Mouse (Mus musculus): Measurements from ENCODE around the gene Bicc1. TPM values are rescaled to one million over a fixed set of nuclear protein-coding genes. Genes with fewer than 3 reads are reported as not detected.

The Bicc1 gene
- polyA plus RNA-seq, 1 experiment from 2014 or later, result 23.5 TPM

DNA sequence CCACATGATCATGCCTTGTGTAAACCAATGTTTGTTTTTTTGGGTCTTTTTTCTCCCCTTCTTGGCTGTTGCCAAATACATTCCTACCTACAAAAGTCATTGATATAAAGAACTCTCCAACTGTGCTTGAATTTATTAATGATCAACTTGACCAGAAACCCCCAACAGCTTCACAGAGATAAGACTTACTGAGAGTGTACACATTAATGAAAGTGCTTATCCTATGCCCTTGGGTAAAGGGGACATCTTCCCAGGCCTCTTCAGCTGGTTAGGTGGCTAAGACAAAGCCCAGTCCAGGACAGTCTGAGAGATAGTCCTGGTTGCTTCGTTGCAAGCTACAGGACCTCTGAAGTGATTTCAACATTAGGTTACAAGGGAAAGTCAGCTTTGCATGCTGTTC, 6.4 kb downstream of the Bicc1 start:
- Histone ChIP-seq H3K4me2 (replicated peaks; ENCODE audit: low read depth, low read length) (no peak overlapping the region), H3K4me3 (ENCODE audit: low read depth, low read length) (no peak overlapping the region), H3K36me3 (ENCODE audit: control insufficient read depth, insufficient read depth, low read length) (no peaks in the 10 kb centered on the region), H3K9ac (replicated peaks; ENCODE audit: low read depth, low read length) (no peak overlapping the region), H3K4me1 (ENCODE audit: control insufficient read depth, insufficient read depth, low read length) (0 out of 2 replicates have a peak, but pooled peaks cover 9% of the 10 kb centered on the region), H3K27me3 (ENCODE audit: control insufficient read depth, insufficient read depth, low read length) (no peaks in the 10 kb centered on the region), H3K27ac (ENCODE audit: low read length) (no peak overlapping the region), H3K9me3 (ENCODE audit: control insufficient read depth, low read depth, low read length) (0 out of 2 replicates have a peak, but pooled peaks cover 2% of the 10 kb centered on the region)
- WGBS, result 93% methylated on average over 1 of the region's 1 CpGs
- ATAC-seq (ENCODE audit: insufficient number of reproducible peaks, insufficient read depth, low FRiP score, low read depth), result no peak

GRCm38 (mm10) chr10:71150486-71150885, 9.0 kb downstream of the Bicc1 start:
- Histone ChIP-seq H3K27ac (ENCODE audit: low read length) (no peak overlapping the region), H3K4me3 (ENCODE audit: low read depth, low read length) (no peak overlapping the region), H3K9ac (replicated peaks; ENCODE audit: low read depth, low read length) (no peak overlapping the region), H3K4me1 (ENCODE audit: control insufficient read depth, insufficient read depth, low read length) (peaks cover 17% of the 10 kb centered on the region), H3K9me3 (ENCODE audit: control insufficient read depth, low read depth, low read length) (0 out of 2 replicates have a peak, but pooled peaks cover 2% of the 10 kb centered on the region), H3K27me3 (ENCODE audit: control insufficient read depth, insufficient read depth, low read length) (no peaks in the 10 kb centered on the region), H3K4me2 (replicated peaks; ENCODE audit: low read depth, low read length) (no peak overlapping the region), H3K36me3 (ENCODE audit: control insufficient read depth, insufficient read depth, low read length) (no peaks in the 10 kb centered on the region)
- WGBS, result 85% methylated on average over 2 of the region's 2 CpGs
- no peak for ATAC-seq (ENCODE audit: insufficient number of reproducible peaks, insufficient read depth, low FRiP score, low read depth)

GRCm38 (mm10) chr10:71148951-71149603, 10.4 kb downstream of the Bicc1 start:
- Histone ChIP-seq H3K27me3 (ENCODE audit: control insufficient read depth, insufficient read depth, low read length) (no peaks in the 10 kb centered on the region), H3K4me3 (ENCODE audit: low read depth, low read length) (no peak overlapping the region)
- ATAC-seq (ENCODE audit: insufficient number of reproducible peaks, insufficient read depth, low FRiP score, low read depth), result no peak

GRCm38 (mm10) chr10:71148226-71148625, 11.3 kb downstream of the Bicc1 start:
- Histone ChIP-seq H3K36me3 (ENCODE audit: control insufficient read depth, insufficient read depth, low read length) (no peaks in the 10 kb centered on the region), H3K27me3 (ENCODE audit: control insufficient read depth, insufficient read depth, low read length) (no peaks in the 10 kb centered on the region), H3K27ac (ENCODE audit: low read length) (no peak overlapping the region), H3K4me1 (ENCODE audit: control insufficient read depth, insufficient read depth, low read length) (peaks cover 18% of the 10 kb centered on the region), H3K4me2 (replicated peaks; ENCODE audit: low read depth, low read length) (no peak overlapping the region), H3K9ac (replicated peaks; ENCODE audit: low read depth, low read length) (no peak overlapping the region), H3K4me3 (ENCODE audit: low read depth, low read length) (no peak overlapping the region), H3K9me3 (ENCODE audit: control insufficient read depth, low read depth, low read length) (no peaks in the 10 kb centered on the region; the same call in 1 of the 2 replicates)
- WGBS, result 89% methylated on average over 9 of the region's 9 CpGs
- ATAC-seq (ENCODE audit: insufficient number of reproducible peaks, insufficient read depth, low FRiP score, low read depth), result no peak

More at GRCm38 (mm10) chr10:71148951-71149603, 10.4 kb downstream of the Bicc1 start:
- 44% methylated on average over 5 of the region's 5 CpGs for WGBS
- H3K36me3 ChIP-seq (ENCODE audit: control insufficient read depth, insufficient read depth, low read length), result no peaks in the 10 kb centered on the region
- 0 out of 2 replicates have a peak, but pooled peaks cover 2% of the 10 kb centered on the region for H3K9me3 ChIP-seq (ENCODE audit: control insufficient read depth, low read depth, low read length)
- no peak overlapping the region for H3K4me2 ChIP-seq (replicated peaks; ENCODE audit: low read depth, low read length)
- no peak overlapping the region for H3K9ac ChIP-seq (replicated peaks; ENCODE audit: low read depth, low read length)
- H3K27ac ChIP-seq (ENCODE audit: low read length), result no peak overlapping the region
- H3K4me1 ChIP-seq (ENCODE audit: control insufficient read depth, insufficient read depth, low read length), result peaks cover 18% of the 10 kb centered on the region

DNA sequence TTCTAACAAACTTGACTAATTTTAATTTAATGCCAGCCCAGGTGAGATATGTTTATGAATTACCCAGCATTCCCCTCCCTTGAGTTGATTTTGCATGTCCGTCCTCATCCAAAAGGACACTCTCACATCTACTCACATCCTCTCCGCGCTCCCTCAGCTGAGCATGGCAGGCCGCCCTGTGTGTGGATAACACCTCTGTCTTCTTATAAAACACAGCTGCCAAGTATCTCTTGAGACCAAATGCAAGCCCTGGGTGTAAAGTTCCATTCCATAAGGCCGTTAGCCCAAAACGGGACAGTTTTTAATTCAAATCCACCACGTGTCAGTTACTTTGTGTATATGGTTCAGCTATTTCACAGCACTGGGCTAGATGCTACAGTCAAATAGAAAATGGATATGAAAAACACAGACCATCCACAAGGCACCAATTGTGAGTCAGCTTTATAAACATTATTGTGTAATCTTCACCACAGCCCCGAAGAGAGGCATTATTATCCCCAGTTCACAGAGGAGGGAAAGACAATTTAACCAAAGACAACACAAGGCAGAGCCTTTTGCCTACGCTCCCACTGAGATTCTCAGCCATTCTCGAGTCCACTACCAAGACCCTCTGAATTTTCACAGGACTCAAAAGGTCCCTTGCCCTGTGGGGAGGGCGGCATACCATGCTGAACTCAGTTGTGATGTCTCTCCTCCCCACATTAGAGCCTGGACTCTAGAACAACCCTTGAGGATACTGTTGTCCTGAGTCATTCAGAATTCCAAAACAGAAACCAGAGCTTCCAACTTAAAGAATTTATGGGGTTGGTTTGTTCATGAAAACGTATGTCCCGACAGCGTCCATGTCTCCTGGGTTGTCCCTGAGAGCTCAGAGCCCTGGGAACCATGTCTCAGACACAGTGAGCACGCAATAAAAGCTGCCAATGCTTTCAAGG, 12.6 kb downstream of the Bicc1 start:
- H3K27me3 ChIP-seq (ENCODE audit: control insufficient read depth, insufficient read depth, low read length), result no peaks in the 10 kb centered on the region
- no peak for ATAC-seq (ENCODE audit: insufficient number of reproducible peaks, insufficient read depth, low FRiP score, low read depth)
- no peak overlapping the region for H3K27ac ChIP-seq (ENCODE audit: low read length)
- no peak overlapping the region for H3K4me3 ChIP-seq (ENCODE audit: low read depth, low read length)
- H3K9ac ChIP-seq (replicated peaks; ENCODE audit: low read depth, low read length), result no peak overlapping the region
- H3K36me3 ChIP-seq (ENCODE audit: control insufficient read depth, insufficient read depth, low read length), result no peaks in the 10 kb centered on the region
- 66% methylated on average over 15 of the region's 15 CpGs for WGBS
- no peaks in the 10 kb centered on the region; the same call in 1 of the 2 replicates for H3K9me3 ChIP-seq (ENCODE audit: control insufficient read depth, low read depth, low read length)
- peaks cover 18% of the 10 kb centered on the region for H3K4me1 ChIP-seq (ENCODE audit: control insufficient read depth, insufficient read depth, low read length)
- no peak overlapping the region for H3K4me2 ChIP-seq (replicated peaks; ENCODE audit: low read depth, low read length)

DNA sequence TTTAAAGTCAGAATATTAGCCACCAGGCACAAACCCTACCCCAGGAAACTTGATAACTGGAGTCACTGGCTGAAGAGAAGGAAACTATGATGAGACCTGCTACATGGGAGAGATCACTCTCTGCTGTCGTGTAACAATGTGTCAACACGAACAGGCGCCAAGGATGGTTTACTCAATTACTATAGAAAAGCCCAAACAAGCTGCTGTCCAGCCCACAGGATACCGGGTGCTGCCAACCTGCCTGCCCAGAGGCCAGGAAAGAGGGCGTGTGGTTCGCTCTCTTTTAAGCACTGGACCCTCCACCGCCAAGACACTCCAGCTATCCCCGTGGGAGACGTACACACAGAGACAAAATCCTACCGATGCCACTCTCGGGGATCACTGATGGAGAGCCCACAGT, 13.7 kb downstream of the Bicc1 start:
- H3K9me3 ChIP-seq (ENCODE audit: control insufficient read depth, low read depth, low read length), result no peaks in the 10 kb centered on the region; the same call in 1 of the 2 replicates
- H3K4me2 ChIP-seq (replicated peaks; ENCODE audit: low read depth, low read length), result no peak overlapping the region
- no peak overlapping the region for H3K9ac ChIP-seq (replicated peaks; ENCODE audit: low read depth, low read length)
- no peak overlapping the region for H3K27ac ChIP-seq (ENCODE audit: low read length)
- H3K4me1 ChIP-seq (ENCODE audit: control insufficient read depth, insufficient read depth, low read length), result peaks cover 18% of the 10 kb centered on the region
- WGBS, result 54% methylated on average over 11 of the region's 11 CpGs
- no peaks in the 10 kb centered on the region for H3K27me3 ChIP-seq (ENCODE audit: control insufficient read depth, insufficient read depth, low read length)
- ATAC-seq (ENCODE audit: insufficient number of reproducible peaks, insufficient read depth, low FRiP score, low read depth), result no peak
- no peak overlapping the region for H3K4me3 ChIP-seq (ENCODE audit: low read depth, low read length)
- H3K36me3 ChIP-seq (ENCODE audit: control insufficient read depth, insufficient read depth, low read length), result no peaks in the 10 kb centered on the region

- Histone ChIP-seq H3K27me3 (ENCODE audit: control insufficient read depth, insufficient read depth, low read length) (no peaks in the 10 kb centered on the region), H3K4me1 (ENCODE audit: control insufficient read depth, insufficient read depth, low read length) (peaks cover 17% of the 10 kb centered on the region), H3K4me3 (ENCODE audit: low read depth, low read length) (no peak overlapping the region), H3K27ac (ENCODE audit: low read length) (no peak overlapping the region), H3K9me3 (ENCODE audit: control insufficient read depth, low read depth, low read length) (no peaks in the 10 kb centered on the region; the same call in 1 of the 2 replicates), H3K36me3 (ENCODE audit: control insufficient read depth, insufficient read depth, low read length) (no peaks in the 10 kb centered on the region), H3K4me2 (replicated peaks; ENCODE audit: low read depth, low read length) (no peak overlapping the region), H3K9ac (replicated peaks; ENCODE audit: low read depth, low read length) (no peak overlapping the region)
- 90% methylated on average over 4 of the region's 4 CpGs for WGBS
- no peak for ATAC-seq (ENCODE audit: insufficient number of reproducible peaks, insufficient read depth, low FRiP score, low read depth)
Observed at GRCm38 (mm10) chr10:71144191-71144590, 15.3 kb downstream of the Bicc1 start.

- no peak overlapping the region for H3K4me3 ChIP-seq (ENCODE audit: low read depth, low read length)
- no peaks in the 10 kb centered on the region; the same call in 1 of the 2 replicates for H3K9me3 ChIP-seq (ENCODE audit: control insufficient read depth, low read depth, low read length)
- no peak for ATAC-seq (ENCODE audit: insufficient number of reproducible peaks, insufficient read depth, low FRiP score, low read depth)
- no peak overlapping the region for H3K27ac ChIP-seq (ENCODE audit: low read length)
- peaks cover 19% of the 10 kb centered on the region for H3K4me1 ChIP-seq (ENCODE audit: control insufficient read depth, insufficient read depth, low read length)
- no peak overlapping the region for H3K4me2 ChIP-seq (replicated peaks; ENCODE audit: low read depth, low read length)
- H3K9ac ChIP-seq (replicated peaks; ENCODE audit: low read depth, low read length), result no peak overlapping the region
- no peaks in the 10 kb centered on the region for H3K36me3 ChIP-seq (ENCODE audit: control insufficient read depth, insufficient read depth, low read length)
- WGBS, result 91% methylated on average over 2 of the region's 2 CpGs
- no peaks in the 10 kb centered on the region for H3K27me3 ChIP-seq (ENCODE audit: control insufficient read depth, insufficient read depth, low read length)
Observed at GRCm38 (mm10) chr10:71142568-71142967, 16.9 kb downstream of the Bicc1 start.

All from stomach, embryonic 14.5 days (tissue).